Mouse (Mus musculus): Measurements from ENCODE around the gene Pacrg. TPM values are rescaled to one million over a fixed set of nuclear protein-coding genes. Genes with fewer than 3 reads are reported as not detected.

Gene Pacrg
- total and polyA plus RNA-seq, 3 experiments = not detected

DNA sequence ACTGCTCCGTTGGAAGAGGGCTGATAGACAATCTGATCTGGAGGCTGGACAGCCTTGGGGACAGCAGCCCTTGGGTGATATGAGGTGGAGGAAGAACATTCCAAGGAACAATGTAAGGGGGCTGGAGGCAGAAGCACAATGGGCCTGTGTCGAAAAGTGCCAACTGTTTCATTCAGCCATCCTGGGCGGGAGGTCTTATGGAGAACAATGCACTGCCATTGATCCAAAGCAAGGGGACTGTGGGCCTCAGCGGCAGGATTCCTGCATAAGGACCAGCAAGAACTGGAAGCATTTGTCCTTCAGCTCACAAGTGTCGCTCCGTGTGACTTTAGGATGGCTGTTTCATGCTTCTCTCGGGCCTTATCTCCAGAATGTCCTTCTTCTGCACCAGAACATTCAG is 465.8 kb downstream of the Pacrg start:
- H3K27me3 ChIP-seq (replicated peaks) = no peaks in the 10 kb centered on the region
- dilution Hi-C loops (cut with MboI; ENCODE audit: extremely low pct_ligation_motif_present, extremely low pct_unique_long_range_greater_than_20kb, low sequenced_read_pairs) = no loop called here

DNA sequence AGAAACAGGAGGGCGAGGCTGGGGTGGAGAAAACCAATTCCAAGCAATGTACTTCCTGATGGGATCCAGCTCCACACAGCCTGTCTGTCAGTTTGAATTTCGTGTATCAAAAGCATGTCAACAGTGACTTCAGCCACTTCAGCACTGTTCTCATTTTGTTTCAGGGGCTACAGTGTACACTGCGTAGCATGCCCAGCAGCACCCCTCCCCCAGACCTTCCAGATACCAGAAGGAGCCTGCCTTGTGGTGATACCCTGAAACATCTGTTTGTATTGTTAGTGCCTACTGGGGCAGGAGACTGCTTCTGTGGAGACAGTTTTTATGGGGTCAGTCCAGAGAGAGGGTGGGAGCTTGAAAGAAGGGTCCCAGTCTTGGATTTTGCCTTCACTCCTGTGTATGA is 466.4 kb downstream of the Pacrg start:
- Histone ChIP-seq H3K4me2 (ENCODE audit: insufficient read depth, low read depth, poor library complexity, severe bottlenecking) (no peak overlapping the region), H3K27me3 (replicated peaks) (no peaks in the 10 kb centered on the region), H3K36me3 (replicated peaks in 1 of 2; ENCODE audit: control insufficient read depth in 1 of 2, insufficient read depth in 1 of 2, low read length in 1 of 2) (no peaks in the 10 kb centered on the region), H3K27ac (ENCODE audit: insufficient read depth, low read depth) (no peak overlapping the region), H3K9me3 (replicated peaks; ENCODE audit: low read length) (no peaks in the 10 kb centered on the region), H3K4me1 (ENCODE audit: control insufficient read depth in 1 of 2, insufficient read depth in 2 of 2) (peaks cover 2 to 12% of the 10 kb centered on the region in 2 experiments; a peak in 3 of 4 replicates), H3K79me2 (replicated peaks; ENCODE audit: control insufficient read depth, extremely low read depth, insufficient read depth, poor library complexity, severe bottlenecking) (no peaks in the 10 kb centered on the region), H3K4me3 (replicated peaks in 1 of 3; ENCODE audit: low read depth in 2 of 3, low read length in 2 of 3, poor library complexity in 1 of 3) (no peak overlapping the region), H3K9ac (ENCODE audit: insufficient read depth, low read depth) (no peak overlapping the region)
- TF ChIP-seq MAFK (IDR thresholded peaks at IDR 0.05; ENCODE audit: insufficient replicate concordance, low read length) = no peak
- no peak for TF ChIP-seq MAX (IDR thresholded peaks at IDR 0.05; ENCODE audit: low read length)
- no peak for TF ChIP-seq PAX5 (IDR thresholded peaks at IDR 0.05; ENCODE audit: low read length)
- no peak for TF ChIP-seq GABPA (IDR thresholded peaks at IDR 0.05; ENCODE audit: insufficient replicate concordance, low read depth, low read length)
- TF ChIP-seq MEF2A (IDR thresholded peaks at IDR 0.05; ENCODE audit: borderline replicate concordance, low read depth, low read length) = no peak
- no peak for DNase-seq (ENCODE audit: extremely low read depth)
- in situ Hi-C loops (cut with MboI; ENCODE audit: low pct_ligation_motif_present, low pct_unique_long_range_greater_than_20kb, low sequenced_read_pairs) = no loop called here
- dilution Hi-C loops (cut with MboI; ENCODE audit: extremely low pct_ligation_motif_present, extremely low pct_unique_long_range_greater_than_20kb, low sequenced_read_pairs) = no loop called here

More for the DNA sequence above, 465.8 kb downstream of the Pacrg start:
- in situ Hi-C loops (cut with MboI; ENCODE audit: low pct_ligation_motif_present, low pct_unique_long_range_greater_than_20kb, low sequenced_read_pairs) = no loop called here
- Histone ChIP-seq H3K9ac (ENCODE audit: insufficient read depth, low read depth) (no peak overlapping the region), H3K4me3 (replicated peaks in 1 of 3; ENCODE audit: low read depth in 2 of 3, low read length in 2 of 3, poor library complexity in 1 of 3) (no peak overlapping the region), H3K36me3 (replicated peaks in 1 of 2; ENCODE audit: control insufficient read depth in 1 of 2, insufficient read depth in 1 of 2, low read length in 1 of 2) (no peaks in the 10 kb centered on the region), H3K79me2 (replicated peaks; ENCODE audit: control insufficient read depth, extremely low read depth, insufficient read depth, poor library complexity, severe bottlenecking) (no peaks in the 10 kb centered on the region), H3K4me2 (ENCODE audit: insufficient read depth, low read depth, poor library complexity, severe bottlenecking) (no peak overlapping the region), H3K4me1 (ENCODE audit: control insufficient read depth in 1 of 2, insufficient read depth in 2 of 2) (peaks cover 2 to 12% of the 10 kb centered on the region in 2 experiments; a peak in 3 of 4 replicates), H3K27ac (ENCODE audit: insufficient read depth, low read depth) (no peak overlapping the region), H3K9me3 (replicated peaks; ENCODE audit: low read length) (no peaks in the 10 kb centered on the region)
- DNase-seq (ENCODE audit: extremely low read depth) = no peak
- TF ChIP-seq MYC (IDR thresholded peaks at IDR 0.05; ENCODE audit: low read depth, low read length) (no peak), IRF4 (IDR thresholded peaks at IDR 0.05; ENCODE audit: low read depth, low read length) (no peak)

- Histone ChIP-seq H3K9me3 (replicated peaks; ENCODE audit: low read length) (no peaks in the 10 kb centered on the region), H3K9ac (ENCODE audit: insufficient read depth, low read depth) (no peak overlapping the region), H3K4me2 (ENCODE audit: insufficient read depth, low read depth, poor library complexity, severe bottlenecking) (peak overlapping the region; percentile 8; the same call in 1 of the 2 replicates), H3K36me3 (replicated peaks in 1 of 2; ENCODE audit: control insufficient read depth in 1 of 2, insufficient read depth in 1 of 2, low read length in 1 of 2) (no peaks in the 10 kb centered on the region), H3K27ac (ENCODE audit: insufficient read depth, low read depth) (no peak overlapping the region), H3K4me3 (replicated peaks in 1 of 3; ENCODE audit: low read depth in 2 of 3, low read length in 2 of 3, poor library complexity in 1 of 3) (no peak overlapping the region), H3K4me1 (ENCODE audit: control insufficient read depth in 1 of 2, insufficient read depth in 2 of 2) (peaks cover 2 to 12% of the 10 kb centered on the region in 2 experiments; a peak in 3 of 4 replicates), H3K79me2 (replicated peaks; ENCODE audit: control insufficient read depth, extremely low read depth, insufficient read depth, poor library complexity, severe bottlenecking) (no peaks in the 10 kb centered on the region), H3K27me3 (replicated peaks) (no peaks in the 10 kb centered on the region)
- TF ChIP-seq ZNF384 (IDR thresholded peaks at IDR 0.05; ENCODE audit: low read depth, low read length) (peak; percentile 67), UBTF (IDR thresholded peaks at IDR 0.05; ENCODE audit: low read depth, low read length) (no peak)
- in situ Hi-C loops (cut with MboI; ENCODE audit: low pct_ligation_motif_present, low pct_unique_long_range_greater_than_20kb, low sequenced_read_pairs) (no loop called here), dilution Hi-C loops (cut with MboI; ENCODE audit: extremely low pct_ligation_motif_present, extremely low pct_unique_long_range_greater_than_20kb, low sequenced_read_pairs) (no loop called here)
- DNase-seq (ENCODE audit: extremely low read depth) = no peak
Measured at GRCm38 (mm10) chr17:10372001-10372785, 467.9 kb downstream of the Pacrg start.
